In genomic region chr11:85800380-85800779, GRCm38 (mm10) we compare ENCODE assay signal across 22 mouse cellular contexts. TPM values are rescaled to one million over a fixed set of nuclear protein-coding genes. Genes with fewer than 3 reads are reported as not detected.
DNase-seq lines count a peak whose midpoint lies in the region; ATAC-seq and TF ChIP-seq lines count a peak whose summit lies in the region.
"Had no signal": no experiment of that assay in that cellular context is flagged by ENCODE, and none has a peak within 500 bp of the region (broad histone marks: within the 10 kb centered on the region; RNA-seq: fewer than 3 reads in every experiment).

No protein-coding gene starts in this region.

- no peak overlapping the region for H3K9ac ChIP-seq in heart, postnatal 0 days (replicated peaks; ENCODE audit: low read depth, low read length)
- no peak overlapping the region for H3K9ac ChIP-seq in heart, adult 2 months (ENCODE audit: low read depth, low read length)
- H3K9ac ChIP-seq in liver, embryonic 15.5 days: peak overlapping the region; percentile 34
- no peak overlapping the region for H3K9ac ChIP-seq in hindbrain, embryonic 14.5 days
- H3K9ac ChIP-seq: forebrain, embryonic 15.5 days; hindbrain, embryonic 15.5 days; limb, embryonic 15.5 days had no signal

- DNase-seq in heart, postnatal 0 days (ENCODE audit: low spot score): no peak
- DNase-seq in heart, adult 2 months: no peak
- DNase-seq in testis, postnatal 14 days (ENCODE audit: low spot score): peak; percentile 53
- DNase-seq in testis, postnatal 10 days (ENCODE audit: low spot score): no peak
- no peak for DNase-seq in hindbrain, embryonic 14.5 days (ENCODE audit: low spot score)
- DNase-seq: adrenal gland, adult 2 months; cerebellum, postnatal 14 days; lung, postnatal 14 days; retina, postnatal 1 day; right cerebral cortex, postnatal 4 days had no signal

- peaks cover 82% of the 10 kb centered on the region for H3K4me1 ChIP-seq in erythroblast, embryonic 14.5 days (ENCODE audit: control insufficient read depth)
- peaks cover 25% of the 10 kb centered on the region for H3K4me1 ChIP-seq in heart, postnatal 0 days (ENCODE audit: control insufficient read depth, insufficient read depth)
- peaks cover 1% of the 10 kb centered on the region; the same call in 1 of the 2 replicates for H3K4me1 ChIP-seq in heart, adult 2 months (ENCODE audit: control insufficient read depth, insufficient read depth, low read length)
- peaks cover 77% of the 10 kb centered on the region for H3K4me1 ChIP-seq in liver, embryonic 15.5 days (replicated peaks)
- no peaks in the 10 kb centered on the region for H3K4me1 ChIP-seq in hindbrain, embryonic 14.5 days (replicated peaks; ENCODE audit: control insufficient read depth, insufficient read depth, low read length)
- H3K4me1 ChIP-seq: forebrain, embryonic 15.5 days; hindbrain, embryonic 15.5 days had no signal

- H3K9me3 ChIP-seq in erythroblast, embryonic 14.5 days (ENCODE audit: control insufficient read depth, low read length): no peaks in the 10 kb centered on the region
- no peaks in the 10 kb centered on the region for H3K9me3 ChIP-seq in heart, postnatal 0 days (replicated peaks; ENCODE audit: control insufficient read depth, low read length)
- no peaks in the 10 kb centered on the region for H3K9me3 ChIP-seq in liver, embryonic 15.5 days (replicated peaks)
- H3K9me3 ChIP-seq in hindbrain, embryonic 14.5 days (ENCODE audit: control insufficient read depth, low read length): no peaks in the 10 kb centered on the region
- H3K9me3 ChIP-seq: forebrain, embryonic 15.5 days; hindbrain, embryonic 15.5 days; limb, embryonic 15.5 days had no signal

- peaks cover 78% of the 10 kb centered on the region for H3K36me3 ChIP-seq in erythroblast, embryonic 14.5 days (ENCODE audit: control insufficient read depth)
- no peaks in the 10 kb centered on the region for H3K36me3 ChIP-seq in heart, postnatal 0 days (replicated peaks; ENCODE audit: control insufficient read depth, insufficient read depth, low read length)
- H3K36me3 ChIP-seq in heart, adult 2 months (ENCODE audit: control insufficient read depth, insufficient read depth, low read length): no peaks in the 10 kb centered on the region
- peaks cover 13% of the 10 kb centered on the region; the same call in 1 of the 2 replicates for H3K36me3 ChIP-seq in liver, embryonic 15.5 days (replicated peaks)
- H3K36me3 ChIP-seq in hindbrain, embryonic 14.5 days (replicated peaks; ENCODE audit: control insufficient read depth, insufficient read depth): no peaks in the 10 kb centered on the region
- H3K36me3 ChIP-seq: forebrain, embryonic 15.5 days; hindbrain, embryonic 15.5 days; limb, embryonic 15.5 days had no signal

- TF ChIP-seq POLR2A in heart, adult 2 months (IDR thresholded peaks at IDR 0.05; ENCODE audit: insufficient read depth, low read depth, low read length): no peak

- no peak for ATAC-seq in erythroblast, adult 5-6 weeks (replicated peaks; ENCODE audit: low FRiP score, poor library complexity, severe bottlenecking)
- no peak for ATAC-seq in heart, postnatal 0 days (ENCODE audit: insufficient read depth, low read depth)
- ATAC-seq in liver, embryonic 15.5 days (ENCODE audit: insufficient read depth): no peak
- no peak for ATAC-seq in hindbrain, embryonic 14.5 days (ENCODE audit: low FRiP score)
- ATAC-seq: forebrain, embryonic 15.5 days; midbrain, embryonic 16.5 days had no signal

- no peak for TF ChIP-seq EP300 in heart, postnatal 0 days (IDR thresholded peaks at IDR 0.05; ENCODE audit: low read depth)
- TF ChIP-seq EP300 in heart, adult 2 months (IDR thresholded peaks at IDR 0.05; ENCODE audit: insufficient read depth, low read depth, low read length): no peak

- H3K27me3 ChIP-seq in erythroblast, embryonic 14.5 days (ENCODE audit: control insufficient read depth): peaks cover 7% of the 10 kb centered on the region; the same call in 1 of the 2 replicates
- H3K27me3 ChIP-seq in heart, postnatal 0 days (ENCODE audit: control insufficient read depth, insufficient read depth, low read length): peaks cover 56% of the 10 kb centered on the region
- H3K27me3 ChIP-seq in heart, adult 2 months (ENCODE audit: control insufficient read depth, insufficient read depth, low read length): no peaks in the 10 kb centered on the region
- H3K27me3 ChIP-seq in liver, embryonic 15.5 days: peaks cover 58% of the 10 kb centered on the region
- H3K27me3 ChIP-seq in hindbrain, embryonic 14.5 days (ENCODE audit: control insufficient read depth, insufficient read depth, low read length): no peaks in the 10 kb centered on the region
- H3K27me3 ChIP-seq: forebrain, embryonic 15.5 days; hindbrain, embryonic 15.5 days had no signal

- intact Hi-C loops in heart, adult 2 months (cut with DNase I): no loop called here

- WGBS in heart, postnatal 0 days: 26% methylated on average over 11 of the region's 11 CpGs
- 59% methylated on average over 11 of the region's 11 CpGs for WGBS in heart, adult 2 months
- WGBS in liver, embryonic 15.5 days (ENCODE audit: insufficient replicate concordance): 82% methylated on average over 11 of the region's 11 CpGs
- WGBS in hindbrain, embryonic 14.5 days: 81% methylated on average over 11 of the region's 11 CpGs

- H3K79me2 ChIP-seq in heart, adult 2 months (replicated peaks; ENCODE audit: control insufficient read depth, insufficient read depth, low read length): no peaks in the 10 kb centered on the region

- H3K4me2 ChIP-seq in heart, postnatal 0 days (ENCODE audit: low read depth, low read length): 0 out of 2 replicates have a peak overlapping the region, but pooled peaks have one; percentile 36
- peak overlapping the region; percentile 69 for H3K4me2 ChIP-seq in liver, embryonic 15.5 days
- H3K4me2 ChIP-seq in hindbrain, embryonic 14.5 days (replicated peaks): no peak overlapping the region
- H3K4me2 ChIP-seq: forebrain, embryonic 15.5 days; hindbrain, embryonic 15.5 days; limb, embryonic 15.5 days had no signal

- TF ChIP-seq CTCF in heart, postnatal 0 days (IDR thresholded peaks at IDR 0.05; ENCODE audit: low read depth): no peak
- TF ChIP-seq CTCF in heart, adult 2 months (IDR thresholded peaks at IDR 0.05): no peak

- peak overlapping the region; percentile 57 for H3K4me3 ChIP-seq in erythroblast, embryonic 14.5 days (replicated peaks)
- H3K4me3 ChIP-seq in heart, postnatal 0 days (ENCODE audit: low read depth, low read length): no peak overlapping the region
- no peak overlapping the region for H3K4me3 ChIP-seq in heart, adult 2 months
- H3K4me3 ChIP-seq in liver, embryonic 15.5 days (replicated peaks): peak overlapping the region; percentile 39
- H3K4me3 ChIP-seq in hindbrain, embryonic 14.5 days (replicated peaks; ENCODE audit: low read length): no peak overlapping the region
- H3K4me3 ChIP-seq: forebrain, embryonic 15.5 days; hindbrain, embryonic 15.5 days; limb, embryonic 15.5 days had no signal

- no peak overlapping the region for H3K27ac ChIP-seq in heart, postnatal 0 days (ENCODE audit: low read depth)
- no peak overlapping the region for H3K27ac ChIP-seq in heart, adult 2 months
- peak overlapping the region; percentile 98 for H3K27ac ChIP-seq in liver, embryonic 15.5 days (replicated peaks)
- no peak overlapping the region for H3K27ac ChIP-seq in hindbrain, embryonic 14.5 days
- H3K27ac ChIP-seq: forebrain, embryonic 15.5 days; hindbrain, embryonic 15.5 days; limb, embryonic 15.5 days had no signal

RNA-seq across cellular contexts. Expression of gene Tbx2, which starts 32.0 kb away (rescaled TPM):
- polyA plus RNA-seq in erythroblast, embryonic 14.5 days (2012): 0.12 and 0.13 TPM in 2 replicates
- total RNA-seq in erythroblast, adult 5-6 weeks (2015; ENCODE audit: low replicate concordance): 0.38 TPM in 1 of 2 replicates, not detected in the other
- 0.42 and 0.85 TPM in 2 replicates for total RNA-seq in erythroblast, adult 5-6 weeks (2017; ENCODE audit: low replicate concordance)
- total RNA-seq in heart, postnatal 0 days (2014; rRNA removed; ENCODE audit: low replicate concordance): 8.5 and 12.0 TPM in 2 replicates
- 1.3 TPM in 2 replicates for polyA plus RNA-seq in heart, postnatal 0 days (2015; fragmentation: Nextera tagmentation; extraction: Ambion mirVana)
- 1 to 10 TPM; 5.5 to 5.7 TPM for total RNA-seq in heart, adult 2 months (2021)
- polyA plus RNA-seq in heart, adult 2 months (2012; rRNA removed): 6.9 and 7.5 TPM in 2 replicates
- 0.45 and 0.56 TPM in 2 replicates for polyA plus RNA-seq in liver, embryonic 15.5 days (2015; fragmentation: Nextera tagmentation; extraction: Ambion mirVana)
- 2.3 and 2.8 TPM in 2 replicates for polyA plus RNA-seq in hindbrain, embryonic 14.5 days (2014; fragmentation: Nextera tagmentation; extraction: Ambion mirVana)
- total RNA-seq: MEL had no signal

RNA-seq across cellular contexts. Expression of gene Gm11444, which starts 49.8 kb away (rescaled TPM):
- not detected in 2 replicates for polyA plus RNA-seq in erythroblast, embryonic 14.5 days (2012)
- not detected in 2 replicates for total RNA-seq in erythroblast, adult 5-6 weeks (2015; ENCODE audit: low replicate concordance)
- total RNA-seq in erythroblast, adult 5-6 weeks (2017; ENCODE audit: low replicate concordance): not detected in 2 replicates
- total RNA-seq in heart, postnatal 0 days (2014; rRNA removed; ENCODE audit: low replicate concordance): not detected in 2 replicates
- not detected in 2 replicates for polyA plus RNA-seq in heart, postnatal 0 days (2015; fragmentation: Nextera tagmentation; extraction: Ambion mirVana)
- total RNA-seq in heart, adult 2 months (2021): not detected
- not detected in 2 replicates for polyA plus RNA-seq in heart, adult 2 months (2012; rRNA removed)
- not detected in 2 replicates for polyA plus RNA-seq in liver, embryonic 15.5 days (2015; fragmentation: Nextera tagmentation; extraction: Ambion mirVana)
- not detected in 2 replicates for polyA plus RNA-seq in hindbrain, embryonic 14.5 days (2014; fragmentation: Nextera tagmentation; extraction: Ambion mirVana)
- total RNA-seq: adrenal gland, adult 2 months; granulocyte monocyte progenitor cell, adult 5-6 weeks; layer of hippocampus, postnatal 14 days; left cerebral cortex, postnatal 10 days; megakaryocyte-erythroid progenitor cell, adult 5-6 weeks; MEL had no signal
- polyA plus RNA-seq: adrenal gland, adult 2 months; forebrain, embryonic 15.5 days; hindbrain, embryonic 15.5 days; limb, embryonic 15.5 days; midbrain, embryonic 16.5 days had no signal

Comparison
In these comparisons a context has a peak if more than half of its experiments do, and no peak if none do; other contexts are left out.
1. H3K4me3 ChIP-seq: peak in erythroblast, embryonic 14.5 days (single experiment) and liver, embryonic 15.5 days (single experiment); none in heart, postnatal 0 days (single experiment), heart, adult 2 months (single experiment) and hindbrain, embryonic 14.5 days (single experiment).